Mouse (Mus musculus) CH12.LX (cell line): ENCODE data around the gene Mef2d. TPM values are rescaled to one million over a fixed set of nuclear protein-coding genes. Genes with fewer than 3 reads are reported as not detected.

Source experiments
- DNase-seq: peaks from one replicate; pipeline ENCODE4 v3.0.0-alpha.2; 2013; ENCODE audit errors: extremely low read depth
- H3K27ac ChIP-seq: 2 replicates; pipeline ENCODE4 v1.5.1; 2012; ENCODE audit warnings: low read depth, mild to moderate bottlenecking, control low read depth, moderate library complexity; ENCODE audit not compliant: insufficient read depth
- H3K27me3 ChIP-seq: replicated peaks from 2 replicates; pipeline ENCODE3; 2012; ENCODE audit warnings: inconsistent platforms
- H3K36me3 ChIP-seq, 2 experiments: replicated peaks in 1 of 2; 2 replicates each; pipeline versions ENCODE3 to v1.6.1; 2012; ENCODE audit warnings: inconsistent platforms in 1 of 2, low read length in 1 of 2, mild to moderate bottlenecking in 1 of 2, mixed read lengths in 1 of 2, moderate library complexity in 1 of 2; ENCODE audit not compliant: control insufficient read depth in 1 of 2, insufficient read depth in 1 of 2
- H3K4me1 ChIP-seq, 2 experiments: 2 replicates each; pipeline ENCODE4 v1.6.1; 2012; ENCODE audit warnings: inconsistent platforms in 1 of 2, moderate library complexity in 1 of 2; ENCODE audit not compliant: insufficient read depth in 2 of 2, control insufficient read depth in 1 of 2
- H3K4me2 ChIP-seq: 2 replicates; pipeline ENCODE4 v1.6.1; 2012; ENCODE audit warnings: low read depth, mild to moderate bottlenecking, control low read depth; ENCODE audit not compliant: poor library complexity, insufficient read depth, severe bottlenecking
- H3K4me3 ChIP-seq, 3 experiments: fragments of 150-350 bp in 1 of 3; sonication (generic) in 1 of 3; replicated peaks in 1 of 3; 2 replicates each; pipeline versions ENCODE3 to v1.5.1; 2011 to 2012; ENCODE audit warnings: low read depth in 2 of 3, low read length in 2 of 3, mild to moderate bottlenecking in 2 of 3, moderate library complexity in 2 of 3, control low read depth in 1 of 3, improper control_type of control experiment in 1 of 3, inconsistent platforms in 1 of 3, mixed read lengths in 1 of 3; ENCODE audit not compliant: poor library complexity in 1 of 3
- H3K79me2 ChIP-seq: replicated peaks from 2 replicates; pipeline ENCODE4 v1.6.1; 2012; ENCODE audit warnings: mild to moderate bottlenecking, moderate library complexity; ENCODE audit not compliant: control insufficient read depth, poor library complexity, insufficient read depth, severe bottlenecking; ENCODE audit errors: extremely low read depth
- H3K9ac ChIP-seq: 2 replicates; pipeline ENCODE4 v1.6.1; 2012; ENCODE audit warnings: low read depth, mild to moderate bottlenecking, control low read depth, moderate library complexity; ENCODE audit not compliant: insufficient read depth
- H3K9me3 ChIP-seq: replicated peaks from 2 replicates; pipeline ENCODE3; 2012; ENCODE audit warnings: low read length, inconsistent platforms, mixed read lengths
- BHLHE40 ChIP-seq: IDR thresholded peaks from 2 replicates; pipeline ENCODE4 v1.6.1; 2011; ENCODE audit warnings: mild to moderate bottlenecking, low read depth, low read length, improper control_type of control experiment
- CTCF ChIP-seq, 2 experiments: IDR thresholded peaks in 1 of 2; conservative IDR thresholded peaks in 1 of 2; 2 replicates each; pipeline ENCODE4 v1.5.1; 2011 to 2012; ENCODE audit warnings: low read depth in 2 of 2, low read length in 2 of 2, improper control_type of control experiment in 1 of 2, inconsistent platforms in 1 of 2, mild to moderate bottlenecking in 1 of 2, moderate library complexity in 1 of 2
- E2F4 ChIP-seq: IDR thresholded peaks from 2 replicates; pipeline ENCODE4 v1.6.1; 2011; ENCODE audit warnings: low read depth, low read length, improper control_type of control experiment; ENCODE audit not compliant: insufficient replicate concordance
- ELF1 ChIP-seq: IDR thresholded peaks from 2 replicates; pipeline ENCODE4 v1.6.1; 2014; ENCODE audit warnings: low read depth, mild to moderate bottlenecking, inconsistent platforms, low read length, improper control_type of control experiment
- ETS1 ChIP-seq: conservative IDR thresholded peaks from 2 replicates; pipeline ENCODE4 v1.6.1; 2012; ENCODE audit warnings: low read depth, mild to moderate bottlenecking, inconsistent platforms, low read length, improper control_type of control experiment, moderate library complexity
- GABPA ChIP-seq: IDR thresholded peaks from 2 replicates; pipeline ENCODE4 v1.6.1; 2012; ENCODE audit warnings: low read depth, low read length, improper control_type of control experiment, inconsistent platforms; ENCODE audit not compliant: insufficient replicate concordance
- HCFC1 ChIP-seq: IDR thresholded peaks from 2 replicates; pipeline ENCODE4 v1.6.1; 2012; ENCODE audit warnings: low read depth, mild to moderate bottlenecking, inconsistent platforms, low read length, improper control_type of control experiment
- JUN ChIP-seq: IDR thresholded peaks from 2 replicates; pipeline ENCODE4 v1.6.1; 2011; ENCODE audit warnings: low read depth, mild to moderate bottlenecking, low read length, improper control_type of control experiment, moderate library complexity; ENCODE audit not compliant: insufficient read depth
- JUND ChIP-seq: conservative IDR thresholded peaks from 2 replicates; pipeline ENCODE4 v1.6.1; 2011; ENCODE audit warnings: low read depth, low read length, improper control_type of control experiment
- KAT2A ChIP-seq: IDR thresholded peaks from 2 replicates; pipeline ENCODE4 v1.6.1; 2012; ENCODE audit warnings: low read length, improper control_type of control experiment, inconsistent platforms; ENCODE audit not compliant: insufficient replicate concordance
- MAZ ChIP-seq: IDR thresholded peaks from 2 replicates; pipeline ENCODE4 v1.6.1; 2012; ENCODE audit warnings: low read depth, mild to moderate bottlenecking, inconsistent platforms, low read length, improper control_type of control experiment, moderate library complexity
- MEF2A ChIP-seq: IDR thresholded peaks from 2 replicates; pipeline ENCODE4 v1.6.1; 2014; ENCODE audit warnings: low read depth, mild to moderate bottlenecking, inconsistent platforms, low read length, improper control_type of control experiment, borderline replicate concordance
- MYC ChIP-seq: IDR thresholded peaks from 2 replicates; pipeline ENCODE4 v1.6.1; 2011; ENCODE audit warnings: low read depth, mild to moderate bottlenecking, improper control_type of control experiment, low read length
- NELFE ChIP-seq: IDR thresholded peaks from 2 replicates; pipeline ENCODE4 v1.6.1; 2011; ENCODE audit warnings: low read depth, low read length, improper control_type of control experiment
- NRF1 ChIP-seq: IDR thresholded peaks from 2 replicates; pipeline ENCODE4 v1.6.1; 2014; ENCODE audit warnings: low read depth, mild to moderate bottlenecking, inconsistent platforms, low read length, improper control_type of control experiment, moderate library complexity
- POLR2AphosphoS2 ChIP-seq: IDR thresholded peaks from 2 replicates; pipeline ENCODE4 v1.6.1; 2011; ENCODE audit warnings: low read depth, low read length, improper control_type of control experiment
- RAD21 ChIP-seq: IDR thresholded peaks from 2 replicates; pipeline ENCODE4 v1.6.1; 2011; ENCODE audit warnings: low read depth, mild to moderate bottlenecking, low read length, improper control_type of control experiment, moderate library complexity
- RCOR1 ChIP-seq: conservative IDR thresholded peaks from 2 replicates; pipeline ENCODE4 v1.6.1; 2012; ENCODE audit warnings: low read depth, mild to moderate bottlenecking, inconsistent platforms, low read length, improper control_type of control experiment
- SIN3A ChIP-seq: IDR thresholded peaks from 2 replicates; pipeline ENCODE4 v1.6.1; 2012; ENCODE audit warnings: low read length, improper control_type of control experiment, inconsistent platforms
- SMC3 ChIP-seq: IDR thresholded peaks from 2 replicates; pipeline ENCODE4 v1.6.1; 2011; ENCODE audit warnings: low read depth, low read length, improper control_type of control experiment
- TBP ChIP-seq: conservative IDR thresholded peaks from 2 replicates; pipeline ENCODE4 v1.6.1; 2011; ENCODE audit warnings: low read depth, low read length, improper control_type of control experiment
- TCF12 ChIP-seq: IDR thresholded peaks from 2 replicates; pipeline ENCODE4 v1.6.1; 2014; ENCODE audit warnings: low read depth, mild to moderate bottlenecking, inconsistent platforms, low read length, improper control_type of control experiment
- USF1 ChIP-seq: IDR thresholded peaks from 2 replicates; pipeline ENCODE4 v1.6.1; 2014; ENCODE audit warnings: low read depth, mild to moderate bottlenecking, inconsistent platforms, low read length, improper control_type of control experiment
- ZNF384 ChIP-seq: IDR thresholded peaks from 2 replicates; pipeline ENCODE4 v1.6.1; 2012; ENCODE audit warnings: low read depth, low read length, improper control_type of control experiment, inconsistent platforms
- dilution Hi-C: fragments of 300-500 bp; cut with MboI; formaldehyde crosslinking; loops from 2 replicates; pipeline ENCODE4 v1.14.3; 2020; ENCODE audit warnings: low sequenced_read_pairs; ENCODE audit not compliant: extremely low pct_unique_long_range_greater_than_20kb, extremely low pct_ligation_motif_present
- in situ Hi-C: fragments of 300-500 bp; cut with MboI; formaldehyde crosslinking; loops from 3 replicates; pipeline ENCODE4 v1.14.3; 2019; ENCODE audit warnings: low sequenced_read_pairs, low pct_ligation_motif_present, low pct_unique_long_range_greater_than_20kb, mixed read lengths
- polyA plus RNA-seq: library from polyadenylated mRNA; unstranded; fragments of >175 nt; gene quantifications from 2 replicates; pipeline ENCODE4 v1.2.1, GENCODE M21; 2012; ENCODE audit warnings: low read depth; ENCODE audit not compliant: insufficient read length
- total RNA-seq, 2 experiments: library from RNA; depleted of rRNA; stranded (reverse); fragments of 300-350 nt in 1 of 2; fragments of >200 nt in 1 of 2; gene quantifications; 2 replicates each; pipeline ENCODE4 v1.2.3; 2012 to 2014

Mef2d gene
- total and polyA plus RNA-seq, 3 experiments: 4.8 to 75.8 (median 10.9) TPM

DNA sequence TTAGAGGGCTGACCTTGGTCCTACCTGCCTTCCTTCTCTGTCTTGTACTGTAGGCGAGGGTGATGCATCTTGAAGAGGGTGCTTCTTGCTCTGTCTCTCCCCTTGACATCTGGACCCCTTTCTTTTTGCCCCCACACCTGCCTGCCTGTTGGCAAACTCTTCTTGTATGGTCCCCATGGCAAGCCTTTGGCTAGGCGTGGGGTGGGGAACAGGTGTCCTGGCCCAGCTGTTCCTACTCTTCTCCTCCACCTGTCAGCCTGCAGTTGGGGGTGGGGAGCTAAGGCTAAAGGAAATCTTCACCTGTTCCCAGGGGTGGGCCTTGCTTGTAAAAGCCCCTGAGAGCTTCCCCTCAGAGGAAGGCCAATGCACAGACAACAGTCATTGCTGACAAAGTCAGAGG is 5.3 kb downstream of the Mef2d start:
- in situ Hi-C loops (no loop called here), dilution Hi-C loops (no loop called here)
- H3K9me3 ChIP-seq: no peaks in the 10 kb centered on the region
- peaks cover 2 to 32% of the 10 kb centered on the region in 2 experiments for H3K36me3 ChIP-seq
- no peak for DNase-seq
- peak overlapping the region; percentile 51; the same call in 1 of the 2 replicates for H3K9ac ChIP-seq
- H3K27me3 ChIP-seq: no peaks in the 10 kb centered on the region
- peaks cover 94% of the 10 kb centered on the region for H3K79me2 ChIP-seq
- H3K4me2 ChIP-seq: peak overlapping the region; percentile 99
- peak overlapping the region; percentile 97 for H3K27ac ChIP-seq
- TF ChIP-seq NELFE (no peak; the same call in 1 of the 2 replicates), ETS1 (0 out of 2 replicates have a peak, but pooled peaks have one; percentile 14), TCF12 (peak; percentile 89)
- H3K4me1 ChIP-seq: peaks cover 49 to 72% of the 10 kb centered on the region in 2 experiments
- H3K4me3 ChIP-seq: no peak overlapping the region

DNA sequence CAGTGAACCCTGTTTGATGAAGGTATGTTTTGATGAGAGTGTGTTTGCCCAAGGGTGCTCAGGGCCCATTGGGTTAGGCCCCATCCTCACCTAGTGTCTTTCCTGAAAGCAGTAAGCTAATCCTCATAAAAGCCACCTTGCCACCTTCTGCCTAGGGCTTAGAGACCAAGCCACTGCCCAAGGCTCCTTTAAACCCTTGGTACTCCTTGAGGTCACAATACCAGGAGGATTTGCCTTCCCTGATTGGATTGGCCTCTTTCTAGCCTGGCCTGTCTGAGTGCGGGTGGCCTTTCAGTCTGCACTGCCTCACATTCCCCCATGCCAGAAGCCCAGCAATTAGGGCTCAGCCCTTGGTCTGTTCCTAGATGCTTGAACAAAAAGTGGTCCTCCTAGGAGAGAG is 5.7 kb downstream of the Mef2d start:
- Histone ChIP-seq H3K27ac (peak overlapping the region; percentile 97), H3K9ac (peak overlapping the region; percentile 51), H3K27me3 (no peaks in the 10 kb centered on the region), H3K36me3 (peaks cover 2 to 32% of the 10 kb centered on the region in 2 experiments), H3K4me2 (peak overlapping the region; percentile 99), H3K4me1 (peaks cover 49 to 77% of the 10 kb centered on the region in 2 experiments), H3K4me3 (no peak overlapping the region), H3K9me3 (no peaks in the 10 kb centered on the region), H3K79me2 (peaks cover 94% of the 10 kb centered on the region)
- in situ Hi-C loops (no loop called here), dilution Hi-C loops (no loop called here)
- TF ChIP-seq MEF2A (no peak), ZNF384 (no peak), ETS1 (no peak)
- no peak for DNase-seq

DNA sequence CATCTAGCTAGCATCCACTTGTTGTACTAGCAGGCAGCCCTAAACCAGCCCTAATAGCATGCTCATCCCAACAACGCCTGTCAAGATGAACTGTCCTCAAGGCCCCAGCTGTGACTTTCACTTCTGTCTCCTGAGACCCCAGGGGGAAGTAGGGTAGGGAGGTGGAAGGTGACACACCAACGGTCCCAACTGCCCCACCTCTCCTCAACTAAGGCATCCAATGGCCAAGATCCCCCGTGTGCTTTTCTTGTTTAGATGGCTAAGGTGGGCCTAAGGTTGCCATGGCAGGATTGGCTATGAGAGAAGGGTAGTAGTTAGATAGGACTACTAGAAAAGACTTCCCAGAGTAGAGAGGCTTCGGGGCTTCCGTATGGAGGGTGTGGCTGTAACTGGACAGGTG is 6.2 kb downstream of the Mef2d start:
- Histone ChIP-seq H3K4me1 (peaks cover 49 to 81% of the 10 kb centered on the region in 2 experiments), H3K9ac (peak overlapping the region; percentile 51; the same call in 1 of the 2 replicates), H3K27ac (peak overlapping the region; percentile 97), H3K9me3 (no peaks in the 10 kb centered on the region), H3K79me2 (peaks cover 94% of the 10 kb centered on the region), H3K27me3 (no peaks in the 10 kb centered on the region), H3K36me3 (peaks cover 2 to 37% of the 10 kb centered on the region in 2 experiments), H3K4me3 (peak overlapping the region; percentile 1 to 43 (median 28)), H3K4me2 (peak overlapping the region; percentile 99)
- dilution Hi-C loops (no loop called here), in situ Hi-C loops (no loop called here)
- DNase-seq: peak; percentile 94
- no peak for TF ChIP-seq CTCF (conservative IDR thresholded peaks at IDR 0.05 in 1 of 2, IDR thresholded peaks at IDR 0.05 in 1 of 2; ENCODE audit: low read depth in 2 of 2, low read length in 2 of 2)
- TF ChIP-seq MEF2A: peak; percentile 86
- TF ChIP-seq SIN3A: peak; percentile 95
- TF ChIP-seq JUN: no peak
- TF ChIP-seq SMC3: peak; percentile 25; the same call in 1 of the 2 replicates
- TF ChIP-seq HCFC1: peak; percentile 49; the same call in 1 of the 2 replicates
- peak; percentile 47; the same call in 1 of the 2 replicates for TF ChIP-seq MAZ
- no peak for TF ChIP-seq GABPA
- TF ChIP-seq KAT2A: 0 out of 2 replicates have a peak, but pooled peaks have one; percentile 56
- TF ChIP-seq RAD21: no peak; the same call in 1 of the 2 replicates
- peak; percentile 82 for TF ChIP-seq BHLHE40
- TF ChIP-seq POLR2AphosphoS2: no peak
- TF ChIP-seq NELFE: peak; percentile 33
- TF ChIP-seq NRF1: peak; percentile 44
- TF ChIP-seq TBP: no peak
- peak; percentile 64; the same call in 1 of the 2 replicates for TF ChIP-seq RCOR1
- TF ChIP-seq E2F4: no peak
- TF ChIP-seq MYC: peak; percentile 79; the same call in 1 of the 2 replicates
- no peak for TF ChIP-seq USF1
- TF ChIP-seq JUND: 0 out of 2 replicates have a peak, but pooled peaks have one; percentile 34
- TF ChIP-seq ELF1: peak; percentile 58
